Mouse (Mus musculus) cerebellum, postnatal 10 days (tissue): ENCODE results near the gene Atp2b4.

Experiments used
- DNase-seq, 2 experiments: peaks; one replicate each; pipeline ENCODE4 v3.0.0; 2021; ENCODE audit warnings: mixed read lengths in 2 of 2

Gene Atp2b4

DNA sequence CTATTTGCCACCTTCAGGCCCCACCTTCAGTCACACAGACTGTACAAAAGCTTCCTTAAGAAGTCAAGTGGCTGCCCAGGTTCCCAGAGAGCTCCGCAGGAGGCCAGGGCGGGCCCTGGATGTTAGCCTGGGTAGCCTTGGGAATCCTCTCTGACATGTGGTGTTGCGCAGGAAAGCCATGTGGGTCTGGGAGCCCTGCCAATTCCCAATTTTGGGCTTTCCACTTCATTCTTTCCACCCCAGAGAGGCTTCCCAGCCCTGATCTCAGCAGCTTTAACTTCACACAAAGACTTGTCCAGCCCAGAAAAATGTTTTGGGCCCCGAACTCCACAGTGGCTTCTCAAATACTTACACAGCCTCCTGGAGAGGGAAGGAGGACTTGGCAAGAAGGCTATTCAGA is 56.2 kb downstream of the Atp2b4 start:
- peak; percentile 79 to 85 for DNase-seq

DNA sequence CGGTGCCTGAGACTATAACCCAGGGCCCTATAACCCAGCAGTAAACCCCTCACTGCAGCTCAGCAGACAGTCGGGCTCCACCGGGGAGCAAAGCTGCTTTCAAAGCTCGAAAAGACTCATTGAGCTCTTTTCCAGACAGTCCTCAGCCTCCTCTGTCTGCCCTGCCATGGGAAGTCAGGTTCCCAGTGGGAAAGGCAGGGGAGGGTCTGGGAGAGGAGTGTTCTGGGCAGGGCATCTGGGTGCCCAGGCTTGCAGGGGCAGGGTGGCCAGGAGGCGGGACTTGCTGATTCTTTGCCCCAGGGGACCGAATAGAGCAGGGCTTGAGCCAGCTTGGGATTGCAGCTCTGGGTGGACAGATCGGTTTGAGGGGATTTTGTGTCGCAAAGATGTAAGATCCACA is 58.3 kb downstream of the Atp2b4 start:
- peak; percentile 26 to 47 for DNase-seq

DNA sequence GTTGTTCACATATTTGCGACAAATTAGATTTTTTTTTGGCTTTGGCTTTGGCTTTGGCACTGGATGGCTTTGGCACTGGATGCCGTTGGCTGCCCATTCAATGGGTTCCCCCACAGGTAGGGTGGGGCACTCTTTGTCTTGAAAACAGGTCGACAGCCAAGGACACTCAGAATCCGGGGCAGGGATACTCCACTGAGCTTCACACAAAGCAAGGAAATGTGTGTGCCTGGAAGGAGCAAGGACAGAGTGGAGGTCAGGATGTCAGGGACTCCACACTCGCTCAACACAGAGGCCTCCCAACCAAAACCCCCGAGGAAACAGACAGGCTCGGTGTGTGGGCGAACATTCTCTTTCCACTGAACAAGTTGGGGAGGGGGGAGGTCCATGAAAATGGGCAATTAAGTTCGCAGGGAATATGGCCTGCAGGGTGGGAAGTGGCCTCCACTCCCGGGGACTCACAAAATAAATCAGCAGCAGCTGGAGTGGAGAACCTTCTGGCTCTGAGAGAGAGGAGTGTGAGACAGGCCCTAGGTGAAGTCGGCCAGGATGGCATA is 58.9 kb downstream of the Atp2b4 start:
- DNase-seq: peak; percentile 61 to 63

DNA sequence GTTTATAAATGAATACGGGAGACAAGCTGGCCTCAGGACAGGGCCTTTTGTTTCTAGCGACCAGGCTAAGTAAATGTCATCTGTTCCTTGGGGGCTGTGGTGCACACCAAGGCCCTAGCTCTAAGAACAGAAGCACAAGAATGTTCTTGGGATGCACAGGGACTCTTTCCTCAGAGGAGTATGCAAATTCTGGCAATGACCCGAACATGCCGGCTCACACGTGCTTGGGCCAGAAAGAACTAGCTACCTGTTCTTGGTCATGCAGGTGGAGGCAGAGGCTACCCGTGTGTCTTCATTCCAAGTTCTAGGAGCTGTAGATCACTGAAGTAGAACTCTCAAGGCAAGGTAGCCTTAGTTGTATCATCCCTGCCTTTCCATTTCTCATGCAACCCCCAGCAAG is 59.7 kb downstream of the Atp2b4 start:
- DNase-seq: no peak

- DNase-seq: no peak
Measured at GRCm38 (mm10) chr1:133736664-133737063, 64.2 kb downstream of the Atp2b4 start.

DNA sequence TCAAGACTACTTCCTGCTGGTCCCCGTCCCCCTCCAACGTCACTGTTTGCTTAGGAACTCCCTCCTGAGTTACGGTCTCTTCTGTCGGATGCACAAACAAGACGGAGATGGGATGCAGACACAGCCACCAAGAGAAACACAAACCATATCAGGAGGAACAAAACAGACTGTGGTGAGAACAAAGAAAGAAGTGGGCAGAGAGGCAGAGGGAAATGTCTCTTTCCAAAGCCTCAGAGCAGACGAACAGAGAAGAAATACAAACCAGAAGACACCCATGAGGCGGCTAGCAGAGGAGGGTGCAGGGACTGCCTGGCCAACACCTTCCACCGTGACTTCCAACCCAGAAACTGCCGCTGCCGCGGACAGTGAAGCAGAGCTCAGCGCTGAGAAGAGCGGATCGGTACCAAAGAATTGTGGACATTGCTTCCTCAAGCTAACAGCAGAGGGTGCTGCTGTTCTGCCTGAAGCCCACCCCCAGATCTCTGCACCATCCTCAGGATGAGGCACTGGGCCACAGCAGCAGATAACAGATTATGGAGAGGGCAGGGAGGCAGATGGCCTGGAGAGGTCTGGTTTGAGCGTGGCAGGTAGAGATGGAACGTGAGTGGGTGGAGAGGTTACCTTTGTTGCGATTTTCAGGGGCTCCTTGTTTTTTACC is 64.7 kb downstream of the Atp2b4 start:
- peak; percentile 88 to 89 for DNase-seq

DNA sequence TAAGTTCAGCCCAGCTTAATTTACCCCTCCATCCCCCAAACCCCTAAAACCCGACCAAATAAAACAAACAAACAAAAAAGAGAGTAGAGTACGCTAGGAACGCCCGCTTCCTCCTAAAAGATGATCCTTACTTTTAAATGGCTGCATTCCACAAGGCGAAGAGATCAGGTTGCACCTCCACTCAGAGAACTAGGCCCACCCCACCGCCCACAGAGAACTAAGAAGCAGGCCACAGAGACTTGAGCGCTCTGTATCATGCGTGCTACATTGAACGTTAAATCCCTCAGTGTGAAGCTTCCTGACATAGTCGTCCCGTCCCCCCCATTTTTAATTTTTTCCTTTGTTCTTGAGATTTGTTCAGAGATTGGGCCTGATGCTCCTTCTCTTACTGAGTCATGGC is 68.0 kb downstream of the Atp2b4 start:
- no peak for DNase-seq

GRCm38 (mm10) chr1:133728339-133728738 is 72.5 kb downstream of the Atp2b4 start:
- no peak for DNase-seq

GRCm38 (mm10) chr1:133720342-133720741 is 80.5 kb downstream of the Atp2b4 start:
- DNase-seq: no peak

- DNase-seq: peak; percentile 65 to 69
Measured at GRCm38 (mm10) chr1:133718786-133719185, 82.1 kb downstream of the Atp2b4 start.

DNA sequence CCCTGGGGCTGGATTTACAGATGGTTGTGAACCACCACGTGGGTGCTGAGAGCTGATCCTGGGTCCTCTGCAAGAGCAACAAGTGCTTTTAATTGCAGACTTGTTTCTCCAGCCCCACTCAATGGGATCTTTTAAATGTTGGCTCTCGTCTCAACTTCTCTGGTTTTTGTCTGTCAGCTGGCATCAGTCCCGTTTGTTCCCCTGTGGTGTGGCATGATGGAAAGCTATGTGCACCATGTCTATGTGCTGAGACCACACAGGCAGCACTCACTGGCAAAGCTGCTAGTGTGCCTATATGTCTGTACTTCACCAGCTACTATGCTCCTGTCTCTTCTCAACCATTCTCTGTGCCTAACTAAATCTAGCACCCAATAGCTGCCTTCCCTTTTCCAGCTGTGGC is 82.5 kb downstream of the Atp2b4 start:
- peak; percentile 53 to 58 for DNase-seq

DNA sequence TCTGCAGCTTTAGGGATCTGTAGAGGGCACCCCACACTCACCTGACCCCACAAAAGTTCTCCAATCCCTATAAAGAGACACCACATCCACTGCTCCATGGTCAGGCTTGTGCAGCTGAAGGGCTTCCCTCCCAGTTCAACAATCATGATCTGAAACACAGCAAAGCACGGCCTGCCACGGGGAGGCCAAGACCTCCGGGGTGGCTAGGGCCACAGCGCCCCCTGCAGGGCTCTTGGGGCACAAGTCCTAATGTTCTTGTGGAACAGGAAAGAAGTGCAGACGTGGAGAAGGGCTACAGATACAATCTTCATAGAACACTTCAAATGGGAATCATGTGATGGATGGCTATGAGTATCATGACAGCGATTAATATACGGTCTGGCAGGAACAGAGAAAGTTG is 84.4 kb downstream of the Atp2b4 start:
- peak; percentile 26 to 31 for DNase-seq

DNA sequence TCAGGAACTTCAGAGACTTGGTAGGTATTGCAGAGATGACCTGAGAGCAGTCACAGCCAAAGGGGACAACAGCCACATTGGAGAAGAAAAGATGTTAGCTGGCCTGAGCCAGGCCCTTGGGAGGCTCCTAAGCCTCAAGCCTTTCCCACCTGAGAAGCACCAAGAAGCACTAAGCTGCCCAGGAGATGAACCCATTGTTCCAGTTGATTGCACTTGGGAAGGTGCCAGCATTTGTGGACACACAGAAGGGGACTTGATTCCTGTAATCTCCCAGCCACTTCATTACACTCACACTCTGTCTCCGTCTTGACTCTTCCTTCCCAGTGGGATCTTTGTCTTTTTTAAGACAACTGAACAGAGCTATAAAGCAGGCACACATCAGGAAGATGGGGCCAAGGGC is 85.7 kb downstream of the Atp2b4 start:
- peak; percentile 34 to 59 for DNase-seq

DNA sequence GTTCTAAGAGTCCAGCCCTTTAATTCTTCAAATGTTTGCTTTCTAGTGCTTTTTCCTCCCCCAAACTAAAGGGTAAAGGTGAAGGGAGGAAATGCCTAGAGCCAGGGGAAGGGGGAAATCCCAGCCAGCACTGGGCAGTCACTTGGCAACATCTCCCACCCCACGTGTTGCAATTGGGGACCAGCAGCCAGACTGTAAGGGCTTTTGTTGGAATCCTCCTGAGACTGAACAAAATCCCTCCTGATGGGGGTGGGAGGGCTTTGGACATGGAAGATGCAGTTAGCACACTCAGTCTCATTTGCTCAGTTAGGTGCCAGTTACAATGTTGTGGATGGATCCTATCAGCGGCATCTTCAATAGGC is 87.9 kb downstream of the Atp2b4 start:
- DNase-seq: peak; percentile 24 to 49

DNA sequence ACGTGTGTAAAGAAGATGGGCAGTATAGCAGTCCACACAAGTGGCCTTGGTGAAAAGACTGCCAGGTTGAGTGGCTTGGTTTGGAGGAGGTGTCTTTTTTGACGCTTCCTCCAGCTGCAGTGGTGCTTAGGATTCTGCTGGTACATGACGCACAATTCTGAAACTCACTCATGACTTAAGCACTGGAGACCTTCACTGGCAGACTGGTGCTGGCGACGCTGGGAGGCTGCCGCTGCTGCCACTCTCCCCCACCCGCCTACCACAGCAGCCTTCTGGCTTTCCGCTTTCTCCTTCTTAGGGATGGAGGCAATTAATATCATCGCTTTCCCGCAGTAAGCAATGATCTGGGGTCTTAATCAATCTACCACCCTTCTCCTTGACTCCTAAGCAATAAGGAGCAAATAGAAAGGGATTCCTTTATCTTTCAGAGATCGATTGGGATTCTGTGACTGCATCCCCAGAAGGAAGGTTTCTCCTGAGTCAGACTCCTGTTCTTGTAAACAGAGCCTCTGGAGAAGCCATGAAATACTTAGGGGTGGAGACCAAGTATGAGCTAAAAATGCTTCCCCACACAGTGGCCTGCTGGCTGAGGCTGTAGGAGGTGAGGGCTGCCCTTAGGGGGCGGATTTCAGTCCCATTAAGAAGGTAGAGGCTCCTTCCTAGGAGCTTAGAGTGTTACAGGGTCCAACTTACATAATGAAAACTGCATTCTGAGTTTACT is 88.4 kb downstream of the Atp2b4 start:
- DNase-seq: no peak

DNA sequence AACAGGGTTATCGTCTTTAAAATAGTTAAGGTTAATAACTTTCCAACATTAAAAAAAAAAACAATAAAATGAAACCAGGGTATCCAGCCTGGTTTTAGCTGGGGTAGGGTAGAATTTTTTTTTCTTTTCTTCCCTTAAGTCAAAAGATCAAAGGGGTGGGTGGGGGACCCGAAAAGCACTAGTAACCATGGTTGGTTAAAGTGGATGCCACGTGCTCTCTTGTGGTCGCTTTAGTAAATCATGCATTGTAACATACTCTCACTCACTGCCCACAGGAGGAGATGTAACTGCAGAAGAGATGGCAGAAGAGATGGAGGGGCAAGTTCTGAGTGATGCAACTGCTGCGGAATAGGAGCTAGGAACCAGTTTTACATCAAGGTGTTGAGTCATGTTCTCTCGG is 89.5 kb downstream of the Atp2b4 start:
- no peak for DNase-seq

DNA sequence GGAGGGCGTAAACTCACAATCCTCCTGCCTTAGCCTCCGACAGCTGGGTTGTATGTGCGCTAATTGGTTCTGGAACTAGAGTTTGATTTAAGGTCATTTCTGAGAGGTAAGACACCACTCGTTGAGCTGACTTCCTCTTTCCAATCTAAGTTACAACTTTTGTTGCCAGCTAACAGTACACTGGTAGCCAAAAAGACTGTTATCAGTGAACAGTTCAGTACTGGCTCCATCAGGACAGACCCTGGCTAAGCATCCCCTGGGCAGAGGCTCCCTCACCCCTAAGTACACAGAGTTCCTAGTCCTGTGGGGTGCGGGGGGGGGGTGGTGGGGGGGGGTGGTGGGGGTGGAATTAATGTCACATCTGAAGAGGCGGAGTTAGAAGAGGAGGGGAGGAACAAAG is 89.9 kb downstream of the Atp2b4 start:
- DNase-seq: no peak

DNA sequence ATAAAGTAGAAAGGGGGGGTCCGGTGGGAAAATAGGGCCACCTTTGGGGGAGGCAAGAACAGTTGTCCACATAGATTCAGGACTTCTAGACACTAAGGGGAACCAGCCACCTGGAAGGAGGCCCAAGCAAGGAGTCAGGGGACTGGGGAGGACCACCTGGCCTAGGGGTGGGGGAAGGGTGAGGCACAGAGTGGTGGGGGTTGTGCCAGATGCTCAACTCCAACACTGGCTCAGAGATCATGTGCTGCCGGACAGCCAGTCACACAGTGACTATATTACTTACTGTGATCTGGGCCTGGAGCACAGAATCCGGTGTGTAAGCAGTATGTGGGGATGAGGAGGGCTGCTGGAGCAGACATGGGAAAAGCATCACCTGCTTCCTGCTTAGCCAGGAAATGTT is 91.5 kb downstream of the Atp2b4 start:
- DNase-seq: peak; percentile 52 to 61

DNA sequence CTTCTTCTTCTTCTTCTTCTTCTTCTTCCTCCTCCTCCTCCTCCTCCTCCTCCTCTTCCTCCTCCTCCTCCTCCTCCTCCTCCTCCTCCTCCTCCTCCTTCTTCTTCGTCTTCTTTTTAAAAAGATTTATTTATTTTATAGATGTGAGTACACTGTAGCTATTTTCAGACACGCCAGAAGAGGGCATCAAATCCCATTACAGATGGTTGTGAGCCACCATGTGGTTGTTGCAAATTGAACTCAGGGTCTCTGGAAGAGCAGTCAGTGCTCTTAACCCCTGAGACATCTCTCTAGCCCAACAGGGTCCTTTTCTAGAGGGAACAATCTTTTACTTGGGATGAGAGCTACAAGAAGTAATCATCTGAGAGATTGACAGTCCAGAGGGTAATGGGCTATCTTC is 99.0 kb downstream of the Atp2b4 start:
- DNase-seq: peak; percentile 26 to 31

- no peak for DNase-seq
Measured at GRCm38 (mm10) chr1:133697935-133698620, 102.8 kb downstream of the Atp2b4 start.

- peak; percentile 16 to 37 for DNase-seq
Measured at GRCm38 (mm10) chr1:133695901-133696300, 104.9 kb downstream of the Atp2b4 start.

DNA sequence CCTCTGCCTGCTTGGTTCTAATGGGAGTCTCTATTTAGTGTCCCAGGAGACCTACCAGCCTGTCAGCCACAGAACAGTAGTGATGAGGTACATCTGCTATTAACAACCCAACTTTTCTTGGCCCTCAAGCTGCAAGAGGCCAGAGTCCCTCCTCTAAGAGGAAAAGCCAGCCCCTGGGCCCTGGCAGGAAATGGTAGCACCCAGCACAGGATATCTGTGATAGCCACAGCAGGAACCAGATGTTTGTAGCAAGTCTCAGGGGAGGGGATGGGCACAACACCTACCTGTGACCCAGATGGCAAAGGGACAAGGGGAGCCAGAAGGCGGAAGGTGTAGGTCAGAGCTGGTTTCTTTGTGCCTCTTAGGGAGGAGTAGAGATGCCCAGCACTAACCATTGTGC is 106.0 kb downstream of the Atp2b4 start:
- no peak for DNase-seq

DNA sequence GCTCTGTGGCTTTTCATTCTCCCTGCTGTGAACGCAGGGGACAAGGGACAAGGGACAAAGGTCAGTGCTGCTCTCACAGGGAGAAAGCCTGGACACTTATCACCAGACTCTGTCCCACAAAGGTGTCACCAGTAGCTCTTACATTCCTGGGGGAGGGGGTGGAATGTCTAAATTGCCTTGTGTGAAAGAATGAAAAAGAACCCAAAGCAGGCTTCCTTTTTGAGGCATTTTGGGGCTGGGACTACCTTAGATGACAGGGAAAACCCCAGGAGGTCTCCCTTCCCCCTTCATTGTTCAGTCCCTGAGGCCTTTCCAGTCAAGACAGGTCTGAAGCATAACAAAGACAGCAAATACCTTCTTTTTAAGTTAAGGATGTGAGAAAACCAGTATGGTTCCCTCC is 106.5 kb downstream of the Atp2b4 start:
- no peak for DNase-seq
